Mouse (Mus musculus) intestine, embryonic 14.5 days (tissue): ENCODE measurements around the gene Sult1c1. TPM values are rescaled to one million over a fixed set of nuclear protein-coding genes. Genes with fewer than 3 reads are reported as not detected.

Experiments
- polyA plus RNA-seq: library from polyadenylated mRNA; unstranded; fragments of >200 nt; fragmentation: Nextera tagmentation; extraction: Ambion mirVana; gene quantifications from 2 replicates; pipeline ENCODE4 v1.2.1, GENCODE M21; 2014

The Sult1c1 gene
- polyA plus RNA-seq, 1 experiment from 2014 or later, result not detected

Other genes with a start within 250 kb of the Sult1c1 start
- gene Sult1c2, start 144.3 kb downstream of the Sult1c1 start, polyA plus RNA-seq, result 0.12 TPM in 1 of 2 replicates, not detected in the other